ENCODE assay signal across 9 mouse cellular contexts in genomic region chr1:63729796-63730195, GRCm38 (mm10). TPM values are rescaled to one million over a fixed set of nuclear protein-coding genes. Genes with fewer than 3 reads are reported as not detected.
DNase-seq lines count a peak whose midpoint lies in the region; ATAC-seq and TF ChIP-seq lines count a peak whose summit lies in the region.
"Had no signal": no experiment of that assay in that cellular context is flagged by ENCODE, and none has a peak within 500 bp of the region (broad histone marks: within the 10 kb centered on the region; RNA-seq: fewer than 3 reads in every experiment).

No protein-coding gene starts in this region.

- H3K4me3 ChIP-seq in kidney, embryonic 15.5 days (replicated peaks), result peak overlapping the region; percentile 70
- H3K4me3 ChIP-seq in bone marrow macrophage, adult 2 months (ENCODE audit: insufficient read depth, low read length), result peak overlapping the region; percentile 90
- peak overlapping the region; percentile 72 for H3K4me3 ChIP-seq in hindbrain, embryonic 10.5 days
- H3K4me3 ChIP-seq in midbrain, embryonic 11.5 days (ENCODE audit: low read depth, low read length), result peak overlapping the region; percentile 68

- H3K9ac ChIP-seq in kidney, embryonic 15.5 days, result peak overlapping the region; percentile 63
- H3K9ac ChIP-seq in midbrain, embryonic 11.5 days (ENCODE audit: low read length), result no peak overlapping the region; the same call in 1 of the 2 replicates

- WGBS in kidney, embryonic 15.5 days, result 48% methylated on average over 8 of the region's 8 CpGs
- WGBS in hindbrain, embryonic 10.5 days, result 42% methylated on average over 8 of the region's 8 CpGs
- 39% methylated on average over 8 of the region's 8 CpGs for WGBS in midbrain, embryonic 11.5 days

- H3K4me2 ChIP-seq in kidney, embryonic 15.5 days, result peak overlapping the region; percentile 66
- H3K4me2 ChIP-seq in midbrain, embryonic 11.5 days, result peak overlapping the region; percentile 58

- H3K36me3 ChIP-seq in kidney, embryonic 15.5 days, result no peaks in the 10 kb centered on the region
- H3K36me3 ChIP-seq in hindbrain, embryonic 10.5 days, result no peaks in the 10 kb centered on the region
- no peaks in the 10 kb centered on the region for H3K36me3 ChIP-seq in midbrain, embryonic 11.5 days (ENCODE audit: control insufficient read depth, insufficient read depth, low read length)

- no peak for TF ChIP-seq CTCF in bone marrow macrophage, adult 2 months (IDR thresholded peaks at IDR 0.05; ENCODE audit: low read depth, low read length)

- H3K9me3 ChIP-seq in kidney, embryonic 15.5 days (replicated peaks), result no peaks in the 10 kb centered on the region
- H3K9me3 ChIP-seq in hindbrain, embryonic 10.5 days, result no peaks in the 10 kb centered on the region
- H3K9me3 ChIP-seq in midbrain, embryonic 11.5 days (ENCODE audit: control insufficient read depth, low read length), result no peaks in the 10 kb centered on the region

- no peaks in the 10 kb centered on the region; the same call in 1 of the 2 replicates for H3K27me3 ChIP-seq in kidney, embryonic 15.5 days
- H3K27me3 ChIP-seq in hindbrain, embryonic 10.5 days (ENCODE audit: insufficient read depth, poor library complexity, severe bottlenecking), result no peaks in the 10 kb centered on the region
- H3K27me3 ChIP-seq in midbrain, embryonic 11.5 days (ENCODE audit: control insufficient read depth, insufficient read depth, low read length), result no peaks in the 10 kb centered on the region

- TF ChIP-seq POLR2A in bone marrow macrophage, adult 2 months (IDR thresholded peaks at IDR 0.05; ENCODE audit: borderline replicate concordance, low read depth, low read length), result no peak

- DNase-seq in kidney, adult 9 months, result no peak
- DNase-seq in hindbrain, embryonic 10.5 days (ENCODE audit: low spot score), result no peak
- no peak for DNase-seq in midbrain, embryonic 11.5 days (ENCODE audit: low spot score, missing footprints)
- DNase-seq in cerebellum, adult 11 months, result no peak
- DNase-seq in urinary bladder, postnatal 14 days (ENCODE audit: low spot score), result no peak
- no peak for DNase-seq in urinary bladder, postnatal 25 days (ENCODE audit: low spot score)

- H3K4me1 ChIP-seq in kidney, embryonic 15.5 days, result peaks cover 21% of the 10 kb centered on the region
- H3K4me1 ChIP-seq in bone marrow macrophage, adult 2 months (ENCODE audit: control insufficient read depth, insufficient read depth, low read length), result peaks cover 8% of the 10 kb centered on the region
- H3K4me1 ChIP-seq in hindbrain, embryonic 10.5 days (replicated peaks), result peaks cover 23% of the 10 kb centered on the region
- peaks cover 10% of the 10 kb centered on the region for H3K4me1 ChIP-seq in midbrain, embryonic 11.5 days (ENCODE audit: control insufficient read depth, insufficient read depth, low read length)

- 0 out of 2 replicates have a peak, but pooled peaks have one; percentile 24 for ATAC-seq in kidney, embryonic 15.5 days (replicated peaks; ENCODE audit: low FRiP score)
- no peak; the same call in 1 of the 2 replicates for ATAC-seq in midbrain, embryonic 11.5 days (ENCODE audit: low FRiP score)

- H3K27ac ChIP-seq in kidney, embryonic 15.5 days, result no peak overlapping the region
- H3K27ac ChIP-seq in bone marrow macrophage, adult 2 months (ENCODE audit: insufficient read depth, low read depth, low read length), result no peak overlapping the region
- H3K27ac ChIP-seq in hindbrain, embryonic 10.5 days, result peak overlapping the region; percentile 83
- no peak overlapping the region for H3K27ac ChIP-seq in midbrain, embryonic 11.5 days (ENCODE audit: low read depth, low read length)

RNA-seq across cellular contexts. Expression of gene Mdh1b, which starts 0.3 kb away (rescaled TPM):
- 0.13 and 0.23 TPM in 2 replicates for polyA plus RNA-seq in kidney, embryonic 15.5 days (2015; fragmentation: Nextera tagmentation; extraction: Ambion mirVana)
- not detected in 2 replicates for polyA plus RNA-seq in bone marrow macrophage, adult 2 months (2012; ENCODE audit: insufficient read depth, insufficient read length, missing spikeins)
- 0.12 and 0.46 TPM in 2 replicates for polyA plus RNA-seq in hindbrain, embryonic 10.5 days (2016; fragmentation: Nextera tagmentation; extraction: Ambion mirVana)
- 0.25 TPM in 1 of 2 replicates, not detected in the other for polyA plus RNA-seq in midbrain, embryonic 11.5 days (2014; fragmentation: Nextera tagmentation; extraction: Ambion mirVana)
- polyA plus RNA-seq: large intestine, adult 2 months had no signal

RNA-seq across cellular contexts. Expression of gene Fastkd2, which starts 0.6 kb away (rescaled TPM):
- 62.3 and 65.4 TPM in 2 replicates for polyA plus RNA-seq in kidney, embryonic 15.5 days (2015; fragmentation: Nextera tagmentation; extraction: Ambion mirVana)
- 17.0 and 22.3 TPM in 2 replicates for polyA plus RNA-seq in bone marrow macrophage, adult 2 months (2012; ENCODE audit: insufficient read depth, insufficient read length, missing spikeins)
- polyA plus RNA-seq in hindbrain, embryonic 10.5 days (2016; fragmentation: Nextera tagmentation; extraction: Ambion mirVana), result 56.1 and 68.6 TPM in 2 replicates
- 69.4 and 72.1 TPM in 2 replicates for polyA plus RNA-seq in midbrain, embryonic 11.5 days (2014; fragmentation: Nextera tagmentation; extraction: Ambion mirVana)

RNA-seq across cellular contexts. Expression of gene 4933402D24Rik, which starts 39.3 kb away (rescaled TPM):
- 0.09 TPM in 1 of 2 replicates, not detected in the other for polyA plus RNA-seq in kidney, embryonic 15.5 days (2015; fragmentation: Nextera tagmentation; extraction: Ambion mirVana)
- not detected in 2 replicates for polyA plus RNA-seq in bone marrow macrophage, adult 2 months (2012; ENCODE audit: insufficient read depth, insufficient read length, missing spikeins)
- polyA plus RNA-seq in hindbrain, embryonic 10.5 days (2016; fragmentation: Nextera tagmentation; extraction: Ambion mirVana), result 0.14 and 0.41 TPM in 2 replicates
- polyA plus RNA-seq in midbrain, embryonic 11.5 days (2014; fragmentation: Nextera tagmentation; extraction: Ambion mirVana), result 0.07 and 0.23 TPM in 2 replicates
- polyA plus RNA-seq: large intestine, adult 2 months had no signal

RNA-seq across cellular contexts. Expression of gene Dytn, which starts 43.1 kb away (rescaled TPM):
- polyA plus RNA-seq in kidney, embryonic 15.5 days (2015; fragmentation: Nextera tagmentation; extraction: Ambion mirVana), result not detected in 2 replicates
- polyA plus RNA-seq in bone marrow macrophage, adult 2 months (2012; ENCODE audit: insufficient read depth, insufficient read length, missing spikeins), result not detected in 2 replicates
- 0.05 TPM in 1 of 2 replicates, not detected in the other for polyA plus RNA-seq in hindbrain, embryonic 10.5 days (2016; fragmentation: Nextera tagmentation; extraction: Ambion mirVana)
- not detected in 2 replicates for polyA plus RNA-seq in midbrain, embryonic 11.5 days (2014; fragmentation: Nextera tagmentation; extraction: Ambion mirVana)
- polyA plus RNA-seq: large intestine, adult 2 months had no signal
